Mouse (Mus musculus) common myeloid progenitor, adult 5-6 weeks (primary cell): Measurements from ENCODE around the gene Mvk. TPM values are rescaled to one million over a fixed set of nuclear protein-coding genes. Genes with fewer than 3 reads are reported as not detected.

Source experiments
- ATAC-seq: replicated peaks from 2 replicates; pipeline ENCODE4 v1.8.0; 2016; ENCODE audit warnings: low read depth, mild to moderate bottlenecking, moderate TSS enrichment, inconsistent platforms; ENCODE audit not compliant: poor library complexity, severe bottlenecking
- total RNA-seq: library from RNA; stranded (forward); fragments of 200-1000, 187-1606 nt; gene quantifications from 2 replicates; pipeline ENCODE4 v1.2.3, GENCODE M21; 2017

The Mvk gene
- 4.7 and 6.4 TPM in 2 replicates for total RNA-seq

- ATAC-seq: peak; percentile 98
Observed at GRCm38 (mm10) chr5:114443566-114444367, at the start of gene Mvk, which contains the start of gene Mmab. Gene Mvk (plus strand): TSS chr5:114444269. Gene Mmab (minus strand): TSS chr5:114444060.

GRCm38 (mm10) chr5:114406592-114406991 is 37.5 kb upstream of the Mvk start:
- no peak for ATAC-seq

GRCm38 (mm10) chr5:114407269-114407668 is 36.8 kb upstream of the Mvk start:
- ATAC-seq: no peak

GRCm38 (mm10) chr5:114407810-114408209 is 36.3 kb upstream of the Mvk start:
- no peak for ATAC-seq

DNA sequence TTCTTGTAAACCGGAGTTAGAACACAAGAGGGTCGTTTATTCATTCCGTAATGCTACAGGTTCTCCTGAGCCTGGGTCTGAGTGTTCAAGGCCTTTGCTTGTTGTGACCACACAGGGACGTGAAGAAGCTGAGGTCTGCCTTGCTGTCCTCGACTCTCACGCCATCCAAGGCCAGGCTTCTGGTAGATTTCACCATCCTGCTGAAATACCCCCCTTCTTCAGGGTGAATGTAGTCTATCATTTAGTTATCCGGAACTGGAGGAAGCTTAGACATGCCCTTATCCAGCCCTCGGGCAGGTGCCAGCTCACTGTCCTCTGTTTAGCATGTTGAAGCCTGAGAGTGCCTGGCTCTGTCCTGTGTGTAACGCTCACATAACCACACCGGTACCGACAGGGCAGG is 35.2 kb upstream of the Mvk start:
- ATAC-seq: no peak

- no peak for ATAC-seq
Observed at GRCm38 (mm10) chr5:114410429-114410828, 33.6 kb upstream of the Mvk start.

DNA sequence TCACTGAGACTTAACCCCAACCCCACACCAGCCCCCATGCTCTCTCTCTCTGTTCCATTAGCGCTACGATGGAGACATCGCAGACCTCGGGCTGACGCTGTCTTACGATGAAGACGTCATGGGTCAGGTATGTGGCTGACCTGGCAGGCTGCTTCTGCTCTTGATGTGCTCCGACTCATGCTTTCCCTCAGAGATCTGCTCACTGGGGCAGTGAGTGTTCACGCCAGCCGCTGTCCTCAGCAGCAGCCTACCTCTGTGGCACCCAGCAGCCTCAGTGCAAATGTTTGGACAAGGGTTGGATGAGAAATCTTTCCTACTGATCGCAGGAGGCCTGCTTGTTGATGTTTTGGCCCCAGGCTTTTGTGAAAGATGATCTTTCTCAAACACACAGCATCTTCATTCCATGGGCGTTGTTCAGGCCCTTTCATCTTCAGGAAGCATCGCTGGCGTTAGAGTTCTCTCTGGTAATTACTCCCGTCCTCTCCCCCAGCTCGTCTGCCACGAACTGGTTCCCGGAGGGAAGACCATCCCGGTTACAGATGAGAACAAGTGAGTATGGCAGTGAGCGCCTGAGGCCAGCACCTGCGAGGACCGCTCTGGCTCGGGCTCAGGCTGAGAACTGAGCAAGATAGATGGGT is 31.6 kb upstream of the Mvk start:
- no peak for ATAC-seq

- no peak for ATAC-seq
Observed at GRCm38 (mm10) chr5:114413067-114413735, 30.9 kb upstream of the Mvk start.

DNA sequence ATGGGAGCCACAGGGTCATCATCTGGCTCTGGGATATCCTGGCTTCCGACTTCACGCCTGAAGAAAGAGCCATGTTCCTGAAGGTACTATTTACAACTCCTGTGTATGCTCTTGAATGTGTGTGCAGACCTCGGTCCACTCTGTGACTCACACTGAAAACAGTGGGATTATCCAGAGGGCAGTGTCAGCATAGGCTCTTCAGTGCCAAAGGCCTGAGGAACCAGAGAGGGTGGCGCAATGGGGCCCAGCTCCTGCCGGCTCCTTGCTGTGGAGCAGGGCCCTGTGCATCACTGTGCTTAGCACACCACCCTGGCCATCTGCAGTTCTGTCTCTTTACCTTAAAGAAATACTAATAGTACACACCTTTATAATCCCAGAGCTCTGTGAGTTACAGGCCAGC is 28.5 kb upstream of the Mvk start:
- ATAC-seq: no peak

- ATAC-seq: no peak
Observed at GRCm38 (mm10) chr5:114416855-114417254, 27.2 kb upstream of the Mvk start.

- 0 out of 2 replicates have a peak, but pooled peaks have one; percentile 53 for ATAC-seq
Observed at GRCm38 (mm10) chr5:114418541-114418940, 25.5 kb upstream of the Mvk start.

- no peak for ATAC-seq
Observed at GRCm38 (mm10) chr5:114421561-114422298, 22.3 kb upstream of the Mvk start.

DNA sequence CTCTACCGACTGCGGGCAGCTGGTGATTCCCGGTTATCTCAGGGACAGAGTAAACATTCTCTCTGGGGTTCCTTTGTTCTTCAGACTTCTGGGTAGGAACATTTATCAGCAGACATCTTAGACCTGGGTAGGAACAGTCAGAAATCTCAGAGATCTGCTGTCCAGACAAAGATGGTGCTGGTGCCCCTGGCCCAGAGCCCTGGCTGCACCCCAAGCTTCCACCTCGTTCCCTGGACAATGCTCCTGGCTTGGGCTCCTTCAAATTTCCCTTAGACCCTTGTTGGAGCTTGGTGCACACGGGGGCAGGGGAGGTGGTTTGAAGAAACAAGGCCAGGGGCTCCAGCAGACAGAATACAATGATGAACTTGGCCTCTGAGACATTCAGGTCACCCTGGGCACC is 21.5 kb upstream of the Mvk start:
- ATAC-seq: no peak

DNA sequence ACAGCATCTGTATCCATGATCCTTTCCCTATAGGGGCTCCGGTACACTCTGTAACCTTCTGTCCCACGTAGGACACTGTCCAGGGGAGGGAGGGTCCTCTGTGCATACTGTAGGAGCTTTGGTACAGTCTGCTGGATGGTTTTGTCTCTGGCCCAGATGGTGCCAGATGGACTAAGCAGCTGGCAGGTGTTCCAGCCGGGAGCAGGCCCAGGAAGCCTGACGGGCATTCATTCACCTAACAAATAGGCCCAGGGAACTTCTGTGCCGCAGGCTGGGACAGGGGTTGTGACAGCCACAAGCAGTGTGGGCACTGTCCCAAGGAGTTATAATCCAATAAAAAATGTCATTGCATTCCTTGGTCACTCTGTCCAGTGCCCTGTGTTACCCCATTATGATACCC is 20.1 kb upstream of the Mvk start:
- no peak for ATAC-seq

GRCm38 (mm10) chr5:114426732-114427131 is 17.3 kb upstream of the Mvk start:
- ATAC-seq: no peak

DNA sequence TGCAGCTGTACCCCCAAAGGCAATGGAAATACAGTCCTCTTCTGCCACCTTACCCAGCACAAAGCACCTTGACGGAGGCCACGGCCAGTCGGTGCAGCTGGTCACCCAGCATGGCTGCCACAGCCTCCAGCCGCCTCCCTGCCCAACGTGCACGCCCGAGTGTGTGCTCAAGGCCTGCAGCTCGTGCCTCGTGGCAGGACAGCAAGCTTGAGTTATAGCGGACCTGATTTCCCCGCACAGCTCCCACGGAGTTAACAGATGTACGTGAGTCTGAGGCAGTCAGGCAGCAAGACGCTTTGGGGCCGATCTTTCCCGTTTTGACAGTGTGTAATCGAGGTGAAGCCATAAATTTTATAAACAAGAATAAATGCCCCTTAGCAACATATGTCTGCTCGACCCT is 15.4 kb upstream of the Mvk start:
- no peak for ATAC-seq

GRCm38 (mm10) chr5:114429781-114430180 is 14.3 kb upstream of the Mvk start:
- no peak for ATAC-seq

DNA sequence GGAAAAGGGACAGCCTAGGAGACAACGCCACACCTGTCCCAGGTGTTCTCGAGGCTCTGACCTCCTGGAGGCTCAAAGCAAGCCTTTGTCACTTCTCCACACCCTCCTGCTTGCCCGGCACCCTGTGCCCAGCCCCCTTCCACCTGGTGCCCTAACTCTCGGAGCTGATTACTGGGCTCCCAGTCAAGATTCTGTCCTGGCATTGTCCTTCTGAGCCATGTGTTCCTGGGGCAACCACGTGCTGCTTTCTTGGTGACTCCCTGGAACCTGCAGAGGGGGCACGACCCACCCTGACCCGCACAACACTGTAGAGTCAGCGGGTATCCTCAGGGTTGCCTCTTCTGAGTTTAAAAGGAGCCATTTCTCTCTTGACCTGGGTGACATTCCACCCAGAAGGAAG is 9.7 kb upstream of the Mvk start:
- no peak for ATAC-seq

DNA sequence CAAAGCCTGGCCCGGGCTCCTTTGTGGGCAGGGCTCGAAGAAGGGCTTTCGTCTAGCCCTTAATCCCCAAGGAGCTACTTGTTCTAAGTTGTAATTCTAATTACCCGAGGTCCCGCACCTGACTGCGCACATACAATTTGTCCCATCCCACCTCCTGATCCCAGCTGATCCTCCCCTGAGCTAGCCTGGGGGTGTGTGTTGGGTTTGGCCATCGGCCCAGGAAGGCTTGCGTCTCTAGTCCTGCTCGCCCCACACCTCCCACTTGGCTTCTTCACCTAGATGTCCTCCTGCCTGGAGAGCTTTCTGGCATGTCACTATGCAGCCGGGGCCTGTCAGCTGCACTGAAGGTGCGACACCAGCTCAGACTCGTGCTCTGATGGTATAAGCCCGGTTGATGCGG is 8.5 kb upstream of the Mvk start:
- no peak for ATAC-seq

GRCm38 (mm10) chr5:114444368-114444692 is 261 bp downstream of the Mvk start:
- no peak for ATAC-seq

DNA sequence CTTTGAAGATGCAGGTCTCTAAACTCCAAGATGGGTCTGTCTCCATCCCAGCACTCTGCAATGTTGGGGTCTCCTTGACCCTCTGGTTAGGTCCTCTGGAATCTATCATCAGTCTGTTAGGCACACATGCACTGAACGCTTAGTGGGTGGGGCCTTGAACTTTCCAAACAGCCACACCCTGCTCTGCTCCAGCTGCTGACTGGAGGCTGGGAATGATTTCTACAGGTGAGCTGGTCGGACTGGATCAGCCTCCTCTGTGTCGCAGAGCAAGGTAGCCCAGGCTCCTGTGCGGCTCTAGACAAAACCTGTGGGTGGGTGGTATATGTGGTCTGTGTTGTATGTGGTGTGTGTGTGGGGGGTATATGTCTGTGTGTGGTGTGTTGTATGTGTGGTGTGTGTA is 4.9 kb downstream of the Mvk start:
- no peak for ATAC-seq
